Mouse (Mus musculus) C2C12 (cell line): ENCODE measurements around the gene Rbfox2. TPM values are rescaled to one million over a fixed set of nuclear protein-coding genes. Genes with fewer than 3 reads are reported as not detected.

ENCODE experiments used
- H3K27me3 ChIP-seq: one replicate; pipeline ENCODE4 v1.6.1; 2011; ENCODE audit not compliant: control insufficient read depth, insufficient read depth, insufficient read length
- H3K36me3 ChIP-seq: one replicate; pipeline ENCODE4 v1.6.1; 2011; ENCODE audit not compliant: control insufficient read depth, insufficient read depth
- H3K4me3 ChIP-seq: one replicate; pipeline ENCODE4 v1.5.1; 2011; ENCODE audit warnings: mild to moderate bottlenecking, control low read depth; ENCODE audit not compliant: poor library complexity, insufficient read depth, severe bottlenecking
- H3K79me2 ChIP-seq: one replicate; pipeline ENCODE4 v1.6.1; 2011; ENCODE audit not compliant: control insufficient read depth, insufficient read depth
- H3K79me3 ChIP-seq: one replicate; pipeline ENCODE4 v1.6.1; 2011; ENCODE audit warnings: low read depth, control low read depth
- H3ac ChIP-seq: one replicate; pipeline ENCODE3; 2011; ENCODE audit warnings: low read depth; ENCODE audit not compliant: control insufficient read depth, insufficient read length
- CEBPB ChIP-seq: IDR thresholded peaks from one replicate; pipeline ENCODE4 v1.6.1; 2011; ENCODE audit warnings: low read depth, mild to moderate bottlenecking, control low read depth, moderate library complexity
- CTCF ChIP-seq: IDR thresholded peaks from one replicate; pipeline ENCODE4 v1.5.1; 2011; ENCODE audit not compliant: control insufficient read depth, insufficient read depth, insufficient read length
- FOSL1 ChIP-seq: IDR thresholded peaks from one replicate; pipeline ENCODE4 v1.8.0; 2011; ENCODE audit warnings: mild to moderate bottlenecking, low read length; ENCODE audit not compliant: poor library complexity, insufficient read depth, severe bottlenecking
- MAX ChIP-seq: IDR thresholded peaks from one replicate; pipeline ENCODE4 v1.6.1; 2011; ENCODE audit warnings: mild to moderate bottlenecking, control low read depth
- MYOD1 ChIP-seq: IDR thresholded peaks from one replicate; pipeline ENCODE4 v1.6.1; 2011; ENCODE audit warnings: low read depth; ENCODE audit not compliant: control insufficient read depth, insufficient read length
- MYOG ChIP-seq: IDR thresholded peaks from one replicate; pipeline ENCODE4 v1.6.1; 2011; ENCODE audit not compliant: control insufficient read depth, insufficient read length; ENCODE audit errors: extremely low read depth
- USF1 ChIP-seq: IDR thresholded peaks from one replicate; pipeline ENCODE4 v1.6.1; 2011; ENCODE audit warnings: low read depth, mild to moderate bottlenecking, control low read depth, moderate library complexity
- polyA plus RNA-seq: library from polyadenylated mRNA; unstranded; fragments of >200 nt; fragmentation: generic; extraction: Trizol; gene quantifications from one replicate; pipeline ENCODE4 v1.2.1, GENCODE M21; 2012; ENCODE audit warnings: missing spikeins

The Rbfox2 gene
- polyA plus RNA-seq, 1 experiment, result 72.3 TPM

- no peak for TF ChIP-seq CEBPB
- no peak for TF ChIP-seq MYOD1
- Histone ChIP-seq H3K36me3 (peaks cover 80% of the 10 kb centered on the region), H3K79me3 (peaks cover 99% of the 10 kb centered on the region), H3ac (no peak overlapping the region), H3K27me3 (no peaks in the 10 kb centered on the region), H3K4me3 (no peak overlapping the region), H3K79me2 (peaks cover 100% of the 10 kb centered on the region)
Measured at GRCm38 (mm10) chr15:77142787-77143186, 164.0 kb downstream of the Rbfox2 start.

GRCm38 (mm10) chr15:77142352-77142751 lies 164.5 kb downstream of the Rbfox2 start:
- Histone ChIP-seq H3K4me3 (no peak overlapping the region), H3K36me3 (peaks cover 75% of the 10 kb centered on the region), H3ac (no peak overlapping the region), H3K79me2 (peaks cover 100% of the 10 kb centered on the region), H3K79me3 (peaks cover 99% of the 10 kb centered on the region), H3K27me3 (no peaks in the 10 kb centered on the region)
- TF ChIP-seq CEBPB (no peak), USF1 (no peak), MYOD1 (no peak), CTCF (no peak), MYOG (no peak), FOSL1 (no peak), MAX (no peak)

GRCm38 (mm10) chr15:77141711-77142110 lies 165.1 kb downstream of the Rbfox2 start:
- H3K36me3 ChIP-seq, result peaks cover 75% of the 10 kb centered on the region
- H3K4me3 ChIP-seq, result no peak overlapping the region
- H3ac ChIP-seq, result no peak overlapping the region
- H3K27me3 ChIP-seq, result no peaks in the 10 kb centered on the region
- TF ChIP-seq CTCF (no peak), MYOG (no peak), MAX (no peak), FOSL1 (no peak), CEBPB (no peak)
- H3K79me2 ChIP-seq, result peaks cover 100% of the 10 kb centered on the region
- peaks cover 98% of the 10 kb centered on the region for H3K79me3 ChIP-seq

GRCm38 (mm10) chr15:77138282-77138681 lies 168.5 kb downstream of the Rbfox2 start:
- Histone ChIP-seq H3K79me2 (peaks cover 100% of the 10 kb centered on the region), H3K36me3 (peaks cover 80% of the 10 kb centered on the region)

GRCm38 (mm10) chr15:77134483-77134882 lies 172.3 kb downstream of the Rbfox2 start:
- peaks cover 100% of the 10 kb centered on the region for H3K79me2 ChIP-seq
- H3K4me3 ChIP-seq, result no peak overlapping the region
- peaks cover 87% of the 10 kb centered on the region for H3K36me3 ChIP-seq
- H3ac ChIP-seq, result no peak overlapping the region
- peaks cover 93% of the 10 kb centered on the region for H3K79me3 ChIP-seq
- no peak for TF ChIP-seq CTCF
- no peak for TF ChIP-seq MAX
- no peak for TF ChIP-seq USF1
- TF ChIP-seq MYOG, result no peak
- no peak for TF ChIP-seq FOSL1
- TF ChIP-seq CEBPB, result no peak
- TF ChIP-seq MYOD1, result no peak
- no peaks in the 10 kb centered on the region for H3K27me3 ChIP-seq

More at GRCm38 (mm10) chr15:77138282-77138681, 168.5 kb downstream of the Rbfox2 start:
- Histone ChIP-seq H3K4me3 (no peak overlapping the region), H3ac (no peak overlapping the region), H3K27me3 (no peaks in the 10 kb centered on the region), H3K79me3 (peaks cover 98% of the 10 kb centered on the region)
- no peak for TF ChIP-seq CTCF
- TF ChIP-seq MAX, result no peak
- no peak for TF ChIP-seq USF1
- TF ChIP-seq FOSL1, result no peak
- TF ChIP-seq MYOG, result no peak

- Histone ChIP-seq H3K79me3 (peaks cover 94% of the 10 kb centered on the region), H3K27me3 (no peaks in the 10 kb centered on the region), H3K4me3 (no peak overlapping the region), H3K36me3 (peaks cover 96% of the 10 kb centered on the region), H3ac (peak overlapping the region; percentile 47), H3K79me2 (peaks cover 100% of the 10 kb centered on the region)
- TF ChIP-seq MYOG (no peak), CEBPB (no peak), MYOD1 (no peak), MAX (no peak), CTCF (no peak), USF1 (no peak), FOSL1 (no peak)
Measured at GRCm38 (mm10) chr15:77129154-77129553, 177.7 kb downstream of the Rbfox2 start.
